Mouse (Mus musculus) myocyte (in vitro differentiated cells): ENCODE measurements at regions not wholly inside any gene's neighbourhood (a gene's known extent, or its start where the extent isn't known, plus 50 kb on each side); places are given as distances from the start of the nearest gene placed in this dataset.

Experiments
- H3K27me3 ChIP-seq: one replicate; pipeline ENCODE4 v1.6.1; 2011; ENCODE audit not compliant: control insufficient read depth, insufficient read depth, insufficient read length
- H3K36me3 ChIP-seq: one replicate; pipeline ENCODE4 v1.6.1; 2011; ENCODE audit not compliant: control insufficient read depth, insufficient read depth
- H3K4me2 ChIP-seq: one replicate; pipeline ENCODE4 v1.6.1; 2011; ENCODE audit warnings: low read depth, control low read depth
- H3K4me3 ChIP-seq: one replicate; pipeline ENCODE4 v1.5.1; 2011; ENCODE audit warnings: mild to moderate bottlenecking, control low read depth, moderate library complexity
- H3K79me2 ChIP-seq: one replicate; pipeline ENCODE4 v1.6.1; 2011; ENCODE audit not compliant: control insufficient read depth, insufficient read depth
- H3ac ChIP-seq: one replicate; pipeline ENCODE4 v1.6.1; 2011; ENCODE audit not compliant: control insufficient read depth, insufficient read length
- CEBPB ChIP-seq: IDR thresholded peaks from 2 replicates; pipeline ENCODE4 v1.6.1; 2011; ENCODE audit warnings: mild to moderate bottlenecking, moderate library complexity; ENCODE audit not compliant: poor library complexity, insufficient read depth, severe bottlenecking
- E2F4 ChIP-seq: IDR thresholded peaks from one replicate; pipeline ENCODE4 v1.6.1; 2011; ENCODE audit warnings: mild to moderate bottlenecking, control low read depth, moderate library complexity; ENCODE audit not compliant: insufficient read depth
- MAX ChIP-seq: IDR thresholded peaks from one replicate; pipeline ENCODE4 v1.6.1; 2011; ENCODE audit warnings: low read depth, mild to moderate bottlenecking, control low read depth
- MYOD1 ChIP-seq, 3 experiments: IDR thresholded peaks; one replicate each; pipeline ENCODE4 v1.6.1; 2011; ENCODE audit warnings: control low read depth in 2 of 3, low read depth in 2 of 3, mild to moderate bottlenecking in 2 of 3, moderate library complexity in 1 of 3; ENCODE audit not compliant: insufficient read length in 2 of 3, control insufficient read depth in 1 of 3
- MYOG ChIP-seq, 3 experiments: IDR thresholded peaks; one replicate each; pipeline ENCODE4 v1.6.1; 2011; ENCODE audit warnings: control low read depth in 2 of 3, low read depth in 2 of 3, mild to moderate bottlenecking in 2 of 3; ENCODE audit not compliant: insufficient read length in 2 of 3, control insufficient read depth in 1 of 3, insufficient read depth in 1 of 3
- POLR2A ChIP-seq: IDR thresholded peaks from one replicate; pipeline ENCODE4 v1.6.1; 2011; ENCODE audit warnings: low read depth, mild to moderate bottlenecking, control low read depth, moderate library complexity; ENCODE audit not compliant: insufficient read length
- POLR2AphosphoS2 ChIP-seq: IDR thresholded peaks from one replicate; pipeline ENCODE4 v1.6.1; 2011; ENCODE audit warnings: low read depth, control low read depth; ENCODE audit not compliant: insufficient read length
- REST ChIP-seq: IDR thresholded peaks from one replicate; pipeline ENCODE4 v1.6.1; 2011; ENCODE audit warnings: mild to moderate bottlenecking, control low read depth, moderate library complexity; ENCODE audit not compliant: insufficient read depth, insufficient read length
- SRF ChIP-seq: IDR thresholded peaks from one replicate; pipeline ENCODE4 v1.6.1; 2011; ENCODE audit warnings: low read depth; ENCODE audit not compliant: control insufficient read depth, insufficient read length
- TCF12 ChIP-seq: IDR thresholded peaks from one replicate; pipeline ENCODE4 v1.6.1; 2011; ENCODE audit warnings: mild to moderate bottlenecking, control low read depth; ENCODE audit not compliant: poor library complexity, insufficient read depth, severe bottlenecking
- TCF3 ChIP-seq: IDR thresholded peaks from one replicate; pipeline ENCODE4 v1.6.1; 2011; ENCODE audit warnings: low read depth, control low read depth; ENCODE audit not compliant: insufficient read length
- USF1 ChIP-seq: IDR thresholded peaks from one replicate; pipeline ENCODE4 v1.6.1; 2011; ENCODE audit warnings: low read depth, mild to moderate bottlenecking, control low read depth, moderate library complexity

- Histone ChIP-seq H3K36me3 (no peaks in the 10 kb centered on the region), H3K79me2 (no peaks in the 10 kb centered on the region), H3ac (no peak overlapping the region), H3K4me2 (no peak overlapping the region), H3K27me3 (no peaks in the 10 kb centered on the region), H3K4me3 (no peak overlapping the region)
- TF ChIP-seq POLR2AphosphoS2, result no peak
- no peak for TF ChIP-seq USF1
- TF ChIP-seq MYOG (IDR thresholded peaks at IDR 0.05; ENCODE audit: control insufficient read depth in 1 of 3, insufficient read depth in 1 of 3, insufficient read length in 2 of 3, low read depth in 2 of 3), result no peak
- TF ChIP-seq MAX, result no peak
- no peak for TF ChIP-seq E2F4
- no peak for TF ChIP-seq TCF12
- TF ChIP-seq CEBPB, result no peak
- TF ChIP-seq MYOD1 (IDR thresholded peaks at IDR 0.05; ENCODE audit: control insufficient read depth in 1 of 3, insufficient read length in 2 of 3, low read depth in 2 of 3), result no peak
- TF ChIP-seq TCF3, result no peak
- no peak for TF ChIP-seq SRF
- no peak for TF ChIP-seq REST
- TF ChIP-seq POLR2A, result no peak
These were observed 76.0 kb downstream of the Fasl start for GRCm38 (mm10) chr1:161712283-161712682.

- Histone ChIP-seq H3K36me3 (no peaks in the 10 kb centered on the region), H3ac (no peak overlapping the region), H3K79me2 (no peaks in the 10 kb centered on the region), H3K27me3 (no peaks in the 10 kb centered on the region), H3K4me3 (no peak overlapping the region), H3K4me2 (no peak overlapping the region)
- TF ChIP-seq E2F4, result no peak
- no peak for TF ChIP-seq MYOD1 (IDR thresholded peaks at IDR 0.05; ENCODE audit: control insufficient read depth in 1 of 3, insufficient read length in 2 of 3, low read depth in 2 of 3)
- TF ChIP-seq USF1, result no peak
These were observed 81.2 kb downstream of the Fasl start for GRCm38 (mm10) chr1:161707049-161707448.

GRCm38 (mm10) chr1:161704961-161705360 is 83.3 kb downstream of the Fasl start:
- H3K79me2 ChIP-seq, result no peaks in the 10 kb centered on the region
- H3K36me3 ChIP-seq, result no peaks in the 10 kb centered on the region
- H3K4me2 ChIP-seq, result no peak overlapping the region
- H3K4me3 ChIP-seq, result no peak overlapping the region
- no peak overlapping the region for H3ac ChIP-seq
- no peaks in the 10 kb centered on the region for H3K27me3 ChIP-seq
- TF ChIP-seq MYOD1 (IDR thresholded peaks at IDR 0.05; ENCODE audit: control insufficient read depth in 1 of 3, insufficient read length in 2 of 3, low read depth in 2 of 3) (no peak), REST (no peak), SRF (no peak), TCF3 (no peak), POLR2A (no peak)

- H3ac ChIP-seq, result no peak overlapping the region
- no peak overlapping the region for H3K4me2 ChIP-seq
- H3K36me3 ChIP-seq, result no peaks in the 10 kb centered on the region
- no peak overlapping the region for H3K4me3 ChIP-seq
- no peak for TF ChIP-seq MAX
- TF ChIP-seq TCF12, result no peak
- no peak for TF ChIP-seq POLR2AphosphoS2
- TF ChIP-seq REST, result no peak
- TF ChIP-seq E2F4, result no peak
- TF ChIP-seq TCF3, result no peak
- TF ChIP-seq CEBPB, result no peak
- H3K79me2 ChIP-seq, result no peaks in the 10 kb centered on the region
- H3K27me3 ChIP-seq, result no peaks in the 10 kb centered on the region
These were observed 83.8 kb downstream of the Fasl start for GRCm38 (mm10) chr1:161704527-161704926.

- H3K27me3 ChIP-seq, result no peaks in the 10 kb centered on the region
- H3ac ChIP-seq, result no peak overlapping the region
- TF ChIP-seq TCF12 (no peak), POLR2A (no peak), POLR2AphosphoS2 (no peak), MYOD1 (IDR thresholded peaks at IDR 0.05; ENCODE audit: control insufficient read depth in 1 of 3, insufficient read length in 2 of 3, low read depth in 2 of 3) (no peak), MAX (no peak), REST (no peak), USF1 (no peak), MYOG (IDR thresholded peaks at IDR 0.05; ENCODE audit: control insufficient read depth in 1 of 3, insufficient read depth in 1 of 3, insufficient read length in 2 of 3, low read depth in 2 of 3) (no peak), TCF3 (no peak), E2F4 (no peak), SRF (no peak)
- no peaks in the 10 kb centered on the region for H3K36me3 ChIP-seq
- no peak overlapping the region for H3K4me3 ChIP-seq
- no peak overlapping the region for H3K4me2 ChIP-seq
- H3K79me2 ChIP-seq, result no peaks in the 10 kb centered on the region
These were observed 92.4 kb downstream of the Fasl start for GRCm38 (mm10) chr1:161695886-161696285.
